Mouse (Mus musculus): ENCODE results near the gene Efcab3. TPM values are rescaled to one million over a fixed set of nuclear protein-coding genes. Genes with fewer than 3 reads are reported as not detected.

The Efcab3 gene
- polyA plus RNA-seq, 1 experiment from 2014 or later, result not detected

- H3K27ac ChIP-seq, result no peak overlapping the region
- 58% methylated on average over 12 of the region's 12 CpGs for WGBS (ENCODE audit: missing documents)
- no peak overlapping the region for H3K4me3 ChIP-seq (ENCODE audit: inconsistent target)
Measured at GRCm38 (mm10) chr11:105153068-105153833, 89.9 kb downstream of the Efcab3 start.

GRCm38 (mm10) chr11:105155915-105156314, 92.5 kb downstream of the Efcab3 start:
- WGBS (ENCODE audit: missing documents), result 94% methylated on average over 4 of the region's 4 CpGs
- no peaks in the 10 kb centered on the region for H3K36me3 ChIP-seq (ENCODE audit: inconsistent target)

More at GRCm38 (mm10) chr11:105153068-105153833, 89.9 kb downstream of the Efcab3 start:
- H3K36me3 ChIP-seq (ENCODE audit: inconsistent target), result no peaks in the 10 kb centered on the region
- H3K79me2 ChIP-seq (ENCODE audit: inconsistent target), result no peaks in the 10 kb centered on the region

GRCm38 (mm10) chr11:105156748-105157267, 93.4 kb downstream of the Efcab3 start:
- 82% methylated on average over 19 of the region's 19 CpGs for WGBS (ENCODE audit: missing documents)
- H3K27ac ChIP-seq, result no peak overlapping the region
- H3K4me3 ChIP-seq (ENCODE audit: inconsistent target), result no peak overlapping the region

More at GRCm38 (mm10) chr11:105155915-105156314, 92.5 kb downstream of the Efcab3 start:
- no peaks in the 10 kb centered on the region for H3K79me2 ChIP-seq (ENCODE audit: inconsistent target)
- no peak overlapping the region for H3K27ac ChIP-seq
- H3K4me3 ChIP-seq (ENCODE audit: inconsistent target), result no peak overlapping the region

GRCm38 (mm10) chr11:105158047-105158446, 94.7 kb downstream of the Efcab3 start:
- H3K4me3 ChIP-seq (ENCODE audit: inconsistent target), result no peak overlapping the region
- no peak overlapping the region for H3K27ac ChIP-seq
- no peaks in the 10 kb centered on the region for H3K36me3 ChIP-seq (ENCODE audit: inconsistent target)
- H3K79me2 ChIP-seq (ENCODE audit: inconsistent target), result no peaks in the 10 kb centered on the region

More at GRCm38 (mm10) chr11:105156748-105157267, 93.4 kb downstream of the Efcab3 start:
- H3K79me2 ChIP-seq (ENCODE audit: inconsistent target), result no peaks in the 10 kb centered on the region
- no peaks in the 10 kb centered on the region for H3K36me3 ChIP-seq (ENCODE audit: inconsistent target)

- no peaks in the 10 kb centered on the region for H3K36me3 ChIP-seq (ENCODE audit: inconsistent target)
- no peak overlapping the region for H3K4me3 ChIP-seq (ENCODE audit: inconsistent target)
- WGBS (ENCODE audit: missing documents), result 85% methylated on average over 6 of the region's 6 CpGs
- H3K27ac ChIP-seq, result no peak overlapping the region
- no peaks in the 10 kb centered on the region for H3K79me2 ChIP-seq (ENCODE audit: inconsistent target)
Measured at GRCm38 (mm10) chr11:105159673-105160360, 96.4 kb downstream of the Efcab3 start.

- 86% methylated on average over 2 of the region's 2 CpGs for WGBS (ENCODE audit: missing documents)
- H3K36me3 ChIP-seq (ENCODE audit: inconsistent target), result no peaks in the 10 kb centered on the region
- H3K4me3 ChIP-seq (ENCODE audit: inconsistent target), result no peak overlapping the region
- H3K27ac ChIP-seq, result no peak overlapping the region
- H3K79me2 ChIP-seq (ENCODE audit: inconsistent target), result no peaks in the 10 kb centered on the region
Measured at GRCm38 (mm10) chr11:105161411-105161810, 98.0 kb downstream of the Efcab3 start.

- no peak overlapping the region for H3K4me3 ChIP-seq (ENCODE audit: inconsistent target)
- H3K36me3 ChIP-seq (ENCODE audit: inconsistent target), result no peaks in the 10 kb centered on the region
- WGBS (ENCODE audit: missing documents), result 89% methylated on average over 68 of the region's 69 CpGs
- no peaks in the 10 kb centered on the region for H3K79me2 ChIP-seq (ENCODE audit: inconsistent target)
- no peak overlapping the region for H3K27ac ChIP-seq
Measured at GRCm38 (mm10) chr11:105164516-105165510, 101.4 kb downstream of the Efcab3 start.

- H3K4me3 ChIP-seq (ENCODE audit: inconsistent target), result no peak overlapping the region
- WGBS (ENCODE audit: missing documents), result 88% methylated on average over 10 of the region's 10 CpGs
- no peaks in the 10 kb centered on the region for H3K36me3 ChIP-seq (ENCODE audit: inconsistent target)
- H3K27ac ChIP-seq, result no peak overlapping the region
- no peaks in the 10 kb centered on the region for H3K79me2 ChIP-seq (ENCODE audit: inconsistent target)
Measured at GRCm38 (mm10) chr11:105166780-105167179, 103.4 kb downstream of the Efcab3 start.

Other genes with a start within 250 kb of the Efcab3 start
- gene Mettl2, start 62.8 kb downstream of the Efcab3 start, polyA plus RNA-seq (2018), result 11.3 to 21.5 TPM (median 16.6 TPM) in 3 replicates
- gene Gm10842, start 83.3 kb downstream of the Efcab3 start, polyA plus RNA-seq (2018), result not detected in 3 replicates
- 24.2 to 43.0 TPM (median 26.1 TPM) in 3 replicates for gene Tlk2, start 115.2 kb downstream of the Efcab3 start, polyA plus RNA-seq (2018)
- gene Mrc2, start 229.1 kb downstream of the Efcab3 start, polyA plus RNA-seq (2018), result not detected in 3 replicates